Mouse (Mus musculus): ENCODE data around the gene Arhgap11a. TPM values are rescaled to one million over a fixed set of nuclear protein-coding genes. Genes with fewer than 3 reads are reported as not detected.

Gene Arhgap11a
- total and polyA plus RNA-seq, 3 experiments, result 22.4 to 74.0 (median 22.5) TPM

- Histone ChIP-seq H3K9ac (ENCODE audit: insufficient read depth, low read depth) (no peak overlapping the region), H3K4me1 (ENCODE audit: control insufficient read depth in 1 of 2, insufficient read depth in 2 of 2) (peaks cover 10 to 23% of the 10 kb centered on the region in 2 experiments; a peak in 3 of 4 replicates), H3K27me3 (replicated peaks) (no peaks in the 10 kb centered on the region), H3K9me3 (replicated peaks; ENCODE audit: low read length) (no peaks in the 10 kb centered on the region), H3K4me2 (ENCODE audit: insufficient read depth, low read depth, poor library complexity, severe bottlenecking) (no peak overlapping the region), H3K79me2 (replicated peaks; ENCODE audit: control insufficient read depth, extremely low read depth, insufficient read depth, poor library complexity, severe bottlenecking) (no peaks in the 10 kb centered on the region), H3K27ac (ENCODE audit: insufficient read depth, low read depth) (no peak overlapping the region), H3K36me3 (replicated peaks in 1 of 2; ENCODE audit: control insufficient read depth in 1 of 2, insufficient read depth in 1 of 2, low read length in 1 of 2) (no peaks in the 10 kb centered on the region), H3K4me3 (replicated peaks in 1 of 3; ENCODE audit: low read depth in 2 of 3, low read length in 2 of 3, poor library complexity in 1 of 3) (no peak overlapping the region)
- dilution Hi-C loops (cut with MboI; ENCODE audit: extremely low pct_ligation_motif_present, extremely low pct_unique_long_range_greater_than_20kb, low sequenced_read_pairs), result no loop called here
- in situ Hi-C loops (cut with MboI; ENCODE audit: low pct_ligation_motif_present, low pct_unique_long_range_greater_than_20kb, low sequenced_read_pairs), result no loop called here
- DNase-seq (ENCODE audit: extremely low read depth), result no peak
- TF ChIP-seq JUND (conservative IDR thresholded peaks at IDR 0.05; ENCODE audit: low read depth, low read length) (no peak), MAX (IDR thresholded peaks at IDR 0.05; ENCODE audit: low read length) (no peak), UBTF (IDR thresholded peaks at IDR 0.05; ENCODE audit: low read depth, low read length) (no peak), USF1 (IDR thresholded peaks at IDR 0.05; ENCODE audit: low read depth, low read length) (no peak), JUN (IDR thresholded peaks at IDR 0.05; ENCODE audit: insufficient read depth, low read depth, low read length) (no peak), MAFK (IDR thresholded peaks at IDR 0.05; ENCODE audit: insufficient replicate concordance, low read length) (no peak), POLR2A (IDR thresholded peaks at IDR 0.05; ENCODE audit: low read depth, low read length) (no peak), KAT2A (IDR thresholded peaks at IDR 0.05; ENCODE audit: insufficient replicate concordance, low read length) (no peak), POLR2AphosphoS2 (IDR thresholded peaks at IDR 0.05; ENCODE audit: low read depth, low read length) (no peak), ZC3H11A (IDR thresholded peaks at IDR 0.05; ENCODE audit: low read depth, low read length) (no peak), MYC (IDR thresholded peaks at IDR 0.05; ENCODE audit: low read depth, low read length) (no peak)
These were observed 66.9 kb downstream of the Arhgap11a start for GRCm38 (mm10) chr2:113781521-113781920.

Other genes with a start within 250 kb of the Arhgap11a start
- gene Grem1, start 90.0 kb downstream of the Arhgap11a start, total RNA-seq (2012; rRNA removed), result not detected in 2 replicates
- gene Grem1, start 90.0 kb downstream of the Arhgap11a start, total RNA-seq (2014; rRNA removed), result not detected in 2 replicates
- gene Grem1, start 90.0 kb downstream of the Arhgap11a start, polyA plus RNA-seq (2012; ENCODE audit: insufficient read length, low read depth), result not detected in 2 replicates
- 0.25 TPM in 1 of 2 replicates, not detected in the other for gene Scg5, start 19.5 kb downstream of the Arhgap11a start, total RNA-seq (2012; rRNA removed)
- gene Scg5, start 19.5 kb downstream of the Arhgap11a start, total RNA-seq (2014; rRNA removed), result not detected in 2 replicates
- gene Scg5, start 19.5 kb downstream of the Arhgap11a start, polyA plus RNA-seq (2012; ENCODE audit: insufficient read length, low read depth), result not detected in 2 replicates
- gene Gjd2, start 165.0 kb upstream of the Arhgap11a start, total RNA-seq (2012; rRNA removed), result not detected in 2 replicates
- gene Gjd2, start 165.0 kb upstream of the Arhgap11a start, total RNA-seq (2014; rRNA removed), result not detected in 2 replicates
- not detected in 2 replicates for gene Gjd2, start 165.0 kb upstream of the Arhgap11a start, polyA plus RNA-seq (2012; ENCODE audit: insufficient read length, low read depth)
- gene Actc1, start 204.9 kb upstream of the Arhgap11a start, total RNA-seq (2012; rRNA removed), result not detected in 2 replicates
- gene Actc1, start 204.9 kb upstream of the Arhgap11a start, total RNA-seq (2014; rRNA removed), result not detected in 2 replicates
- gene Actc1, start 204.9 kb upstream of the Arhgap11a start, polyA plus RNA-seq (2012; ENCODE audit: insufficient read length, low read depth), result not detected in 2 replicates